Mouse (Mus musculus) natural killer cell, adult 2 months (primary cell): ENCODE data around the gene Fto.

ENCODE experiments used
- DNase-seq, 2 experiments: peaks; one replicate each; pipeline ENCODE4 v3.0.0; 2022; ENCODE audit warnings: low spot score in 2 of 2

Gene Fto

GRCm38 (mm10) chr8:91324271-91324670 lies 10.9 kb downstream of the Fto start:
- DNase-seq: no peak

GRCm38 (mm10) chr8:91324916-91325315 lies 11.6 kb downstream of the Fto start:
- DNase-seq: no peak

- DNase-seq: no peak
Measured at GRCm38 (mm10) chr8:91326018-91326417, 12.7 kb downstream of the Fto start.

GRCm38 (mm10) chr8:91326946-91327345 lies 13.6 kb downstream of the Fto start:
- no peak for DNase-seq

- DNase-seq: no peak
Measured at GRCm38 (mm10) chr8:91327471-91328205, 14.3 kb downstream of the Fto start.

- no peak for DNase-seq
Measured at GRCm38 (mm10) chr8:91329056-91329455, 15.7 kb downstream of the Fto start.

GRCm38 (mm10) chr8:91329461-91329850 lies 16.1 kb downstream of the Fto start:
- no peak for DNase-seq

GRCm38 (mm10) chr8:91338389-91339154 lies 25.2 kb downstream of the Fto start:
- no peak for DNase-seq

GRCm38 (mm10) chr8:91339651-91340050 lies 26.3 kb downstream of the Fto start:
- DNase-seq: no peak

- no peak for DNase-seq
Measured at GRCm38 (mm10) chr8:91340746-91341145, 27.4 kb downstream of the Fto start.

- DNase-seq: no peak
Measured at GRCm38 (mm10) chr8:91342196-91342595, 28.9 kb downstream of the Fto start.

- DNase-seq: no peak
Measured at GRCm38 (mm10) chr8:91342798-91343197, 29.5 kb downstream of the Fto start.

- DNase-seq: no peak
Measured at GRCm38 (mm10) chr8:91344659-91345058, 31.3 kb downstream of the Fto start.

GRCm38 (mm10) chr8:91347146-91347545 lies 33.8 kb downstream of the Fto start:
- no peak for DNase-seq

GRCm38 (mm10) chr8:91347595-91347994 lies 34.3 kb downstream of the Fto start:
- DNase-seq: no peak

GRCm38 (mm10) chr8:91349816-91350215 lies 36.5 kb downstream of the Fto start:
- DNase-seq: no peak

GRCm38 (mm10) chr8:91350628-91351027 lies 37.3 kb downstream of the Fto start:
- no peak for DNase-seq

GRCm38 (mm10) chr8:91352598-91352997 lies 39.3 kb downstream of the Fto start:
- no peak for DNase-seq

GRCm38 (mm10) chr8:91353062-91353461 lies 39.7 kb downstream of the Fto start:
- DNase-seq: no peak

- DNase-seq: no peak
Measured at GRCm38 (mm10) chr8:91353907-91354306, 40.6 kb downstream of the Fto start.

- no peak for DNase-seq
Measured at GRCm38 (mm10) chr8:91355301-91355905, 42.1 kb downstream of the Fto start.

- no peak for DNase-seq
Measured at GRCm38 (mm10) chr8:91355956-91356699, 42.8 kb downstream of the Fto start.
